Mouse (Mus musculus): ENCODE measurements at regions not wholly inside any gene's neighbourhood (a gene's known extent, or its start where the extent isn't known, plus 50 kb on each side); places are given as distances from the start of the nearest gene placed in this dataset.

- 81% methylated on average over 3 of the region's 3 CpGs for WGBS
- Histone ChIP-seq H3K27me3 (peaks cover 12% of the 10 kb centered on the region; the same call in 1 of the 2 replicates), H3K27ac (no peak overlapping the region), H3K4me2 (no peak overlapping the region), H3K36me3 (no peaks in the 10 kb centered on the region), H3K9me3 (replicated peaks) (no peaks in the 10 kb centered on the region), H3K9ac (no peak overlapping the region), H3K4me3 (replicated peaks) (no peak overlapping the region), H3K4me1 (no peaks in the 10 kb centered on the region)
- no peak for ATAC-seq (replicated peaks; ENCODE audit: low FRiP score)
These were observed 59.8 kb upstream of the Slco4a1 start for GRCm38 (mm10) chr2:180396211-180396610.

- ATAC-seq (replicated peaks; ENCODE audit: low FRiP score) = no peak
- Histone ChIP-seq H3K4me3 (replicated peaks) (no peak overlapping the region), H3K4me2 (no peak overlapping the region), H3K9me3 (replicated peaks) (no peaks in the 10 kb centered on the region), H3K36me3 (no peaks in the 10 kb centered on the region), H3K9ac (no peak overlapping the region), H3K27ac (no peak overlapping the region), H3K27me3 (peaks cover 15% of the 10 kb centered on the region; the same call in 1 of the 2 replicates), H3K4me1 (no peaks in the 10 kb centered on the region)
- 55% methylated on average over 11 of the region's 11 CpGs for WGBS
These were observed 60.6 kb upstream of the Slco4a1 start for GRCm38 (mm10) chr2:180395279-180396034.

- ATAC-seq (replicated peaks; ENCODE audit: low FRiP score) = no peak
- Histone ChIP-seq H3K27me3 (peaks cover 34% of the 10 kb centered on the region), H3K4me3 (replicated peaks) (no peak overlapping the region), H3K36me3 (no peaks in the 10 kb centered on the region), H3K27ac (no peak overlapping the region), H3K4me2 (no peak overlapping the region), H3K4me1 (no peaks in the 10 kb centered on the region), H3K9me3 (replicated peaks) (no peaks in the 10 kb centered on the region), H3K9ac (no peak overlapping the region)
- WGBS = 52% methylated on average over 16 of the region's 16 CpGs
These were observed 58.6 kb upstream of the Gata5 start for GRCm38 (mm10) chr2:180392846-180393700.

DNA sequence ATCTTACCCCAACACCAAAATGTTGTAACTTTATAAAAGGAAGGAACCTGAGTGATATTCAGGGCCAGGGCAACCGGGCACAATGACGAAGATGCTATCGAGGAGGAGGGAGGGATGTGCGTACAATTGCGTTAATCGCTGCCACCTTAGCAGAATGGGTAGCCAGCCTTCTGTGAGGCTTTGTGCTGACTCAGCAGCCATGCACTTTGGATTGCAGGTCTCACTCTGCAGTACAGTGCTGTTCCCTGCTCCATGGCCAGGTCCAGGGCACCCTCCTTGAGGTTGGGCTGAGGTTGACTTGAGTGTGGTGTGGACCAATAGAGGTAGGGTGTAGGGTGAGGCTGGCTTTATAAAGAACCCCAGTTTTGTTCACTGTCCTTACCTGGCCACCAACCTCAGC, 57.8 kb upstream of the Gata5 start:
- H3K4me3 ChIP-seq (replicated peaks) = no peak overlapping the region
- 91% methylated on average over 6 of the region's 6 CpGs for WGBS
- no peak overlapping the region for H3K27ac ChIP-seq
- H3K36me3 ChIP-seq = no peaks in the 10 kb centered on the region
- H3K9me3 ChIP-seq (replicated peaks) = no peaks in the 10 kb centered on the region
- ATAC-seq (replicated peaks; ENCODE audit: low FRiP score) = no peak
- H3K4me2 ChIP-seq = no peak overlapping the region
- peaks cover 41% of the 10 kb centered on the region for H3K27me3 ChIP-seq
- H3K9ac ChIP-seq = no peak overlapping the region
- no peaks in the 10 kb centered on the region for H3K4me1 ChIP-seq

GRCm38 (mm10) chr2:180391349-180391748, 56.9 kb upstream of the Gata5 start:
- H3K9ac ChIP-seq = no peak overlapping the region
- WGBS = 80% methylated on average over 3 of the region's 3 CpGs
- no peak for ATAC-seq (replicated peaks; ENCODE audit: low FRiP score)

DNA sequence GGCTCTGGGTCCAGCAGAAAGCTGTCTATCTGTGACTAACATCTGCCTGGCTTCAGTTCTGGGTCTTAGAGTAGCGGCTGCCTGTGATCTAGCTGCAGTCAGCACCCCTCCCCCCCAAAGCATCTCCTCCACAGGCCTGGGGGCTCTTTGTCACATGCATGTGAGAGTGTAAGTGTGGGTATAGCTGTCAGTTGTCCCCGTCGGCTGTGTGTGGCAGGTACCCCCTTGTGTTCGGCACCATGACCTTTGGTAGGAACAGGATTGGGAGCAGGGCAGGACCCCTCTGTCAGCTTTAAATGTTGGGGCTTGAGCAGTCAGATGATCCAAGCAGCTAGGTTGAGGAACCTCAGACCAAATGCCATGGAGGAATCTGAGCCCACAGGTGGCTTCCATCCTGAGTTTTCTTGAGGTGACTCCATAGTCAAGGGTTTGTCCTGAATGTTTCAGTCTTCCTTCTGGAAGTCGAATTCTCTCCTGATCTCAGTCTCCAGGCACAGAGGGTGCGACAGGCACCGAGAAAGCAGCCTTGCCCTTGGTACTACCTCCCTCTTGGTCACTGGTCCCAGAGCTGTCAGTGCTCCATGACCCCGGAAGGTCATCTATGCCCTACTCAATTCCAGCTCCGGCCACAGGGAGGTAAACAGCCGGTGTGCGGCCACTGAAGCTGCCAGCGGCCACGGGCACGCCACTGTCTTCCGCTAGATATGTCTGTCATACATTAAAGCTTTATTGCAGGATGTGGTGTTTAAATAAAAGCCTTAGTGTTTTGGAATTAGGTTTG, 55.9 kb upstream of the Gata5 start:
- H3K36me3 ChIP-seq = no peaks in the 10 kb centered on the region
- no peak overlapping the region for H3K4me3 ChIP-seq (replicated peaks)
- no peak overlapping the region for H3K27ac ChIP-seq
- H3K27me3 ChIP-seq = peaks cover 59% of the 10 kb centered on the region
- H3K9ac ChIP-seq = no peak overlapping the region
- no peak for ATAC-seq (replicated peaks; ENCODE audit: low FRiP score)
- 45% methylated on average over 15 of the region's 15 CpGs for WGBS
- no peaks in the 10 kb centered on the region for H3K9me3 ChIP-seq (replicated peaks)
- H3K4me2 ChIP-seq = no peak overlapping the region
- H3K4me1 ChIP-seq = peaks cover 11% of the 10 kb centered on the region

More at GRCm38 (mm10) chr2:180391349-180391748, 56.9 kb upstream of the Gata5 start:
- Histone ChIP-seq H3K9me3 (replicated peaks) (no peaks in the 10 kb centered on the region), H3K4me1 (peaks cover 3% of the 10 kb centered on the region), H3K36me3 (no peaks in the 10 kb centered on the region), H3K27ac (no peak overlapping the region), H3K4me3 (replicated peaks) (no peak overlapping the region), H3K27me3 (peaks cover 51% of the 10 kb centered on the region), H3K4me2 (no peak overlapping the region)

DNA sequence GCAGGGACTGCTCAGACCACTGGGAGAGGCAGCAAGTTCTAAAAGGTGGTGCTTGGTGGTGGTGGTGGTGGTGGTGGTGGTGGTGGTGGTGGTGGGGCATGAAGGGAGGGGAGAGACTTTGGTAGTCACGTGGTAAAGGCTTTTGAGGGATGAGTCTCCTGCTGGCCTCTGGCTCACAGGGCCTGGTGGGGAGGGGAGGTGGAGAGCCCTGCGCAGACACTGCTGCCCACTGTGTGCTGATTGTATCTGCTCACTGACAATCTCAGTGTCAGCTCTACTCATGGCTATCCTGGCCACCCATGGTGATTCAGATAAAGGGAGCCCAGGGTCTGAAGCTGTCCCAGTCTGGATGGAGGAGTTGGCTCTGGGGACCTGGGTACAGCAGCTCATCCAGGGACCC, 55.0 kb upstream of the Gata5 start:
- 58% methylated on average over 2 of the region's 2 CpGs for WGBS

GRCm38 (mm10) chr2:180389013-180389412, 54.5 kb upstream of the Gata5 start:
- Histone ChIP-seq H3K4me3 (replicated peaks) (no peak overlapping the region), H3K27me3 (peaks cover 73% of the 10 kb centered on the region), H3K4me1 (peaks cover 12% of the 10 kb centered on the region), H3K9ac (no peak overlapping the region), H3K27ac (no peak overlapping the region), H3K4me2 (no peak overlapping the region), H3K9me3 (replicated peaks) (no peaks in the 10 kb centered on the region), H3K36me3 (no peaks in the 10 kb centered on the region)
- ATAC-seq (replicated peaks; ENCODE audit: low FRiP score) = no peak
- 76% methylated on average over 12 of the region's 12 CpGs for WGBS

More for the DNA sequence above, 55.0 kb upstream of the Gata5 start:
- H3K4me3 ChIP-seq (replicated peaks) = no peak overlapping the region
- peaks cover 12% of the 10 kb centered on the region for H3K4me1 ChIP-seq
- no peaks in the 10 kb centered on the region for H3K36me3 ChIP-seq
- H3K9ac ChIP-seq = no peak overlapping the region
- no peaks in the 10 kb centered on the region for H3K9me3 ChIP-seq (replicated peaks)
- no peak overlapping the region for H3K27ac ChIP-seq
- peaks cover 68% of the 10 kb centered on the region for H3K27me3 ChIP-seq
- ATAC-seq (replicated peaks; ENCODE audit: low FRiP score) = no peak
- no peak overlapping the region for H3K4me2 ChIP-seq

- H3K36me3 ChIP-seq = no peaks in the 10 kb centered on the region
- no peak overlapping the region for H3K9ac ChIP-seq
- H3K27me3 ChIP-seq = peaks cover 82% of the 10 kb centered on the region
- peaks cover 12% of the 10 kb centered on the region for H3K4me1 ChIP-seq
- H3K27ac ChIP-seq = no peak overlapping the region
- 73% methylated on average over 5 of the region's 5 CpGs for WGBS
- H3K9me3 ChIP-seq (replicated peaks) = no peaks in the 10 kb centered on the region
- no peak overlapping the region for H3K4me3 ChIP-seq (replicated peaks)
- no peak for ATAC-seq (replicated peaks; ENCODE audit: low FRiP score)
- no peak overlapping the region for H3K4me2 ChIP-seq
These were observed 53.6 kb upstream of the Gata5 start for GRCm38 (mm10) chr2:180388122-180388521.

- H3K27me3 ChIP-seq = peaks cover 79% of the 10 kb centered on the region
- no peak overlapping the region for H3K27ac ChIP-seq
- H3K4me3 ChIP-seq (replicated peaks) = no peak overlapping the region
- no peaks in the 10 kb centered on the region for H3K36me3 ChIP-seq
- ATAC-seq (replicated peaks; ENCODE audit: low FRiP score) = no peak
- H3K4me2 ChIP-seq = no peak overlapping the region
- no peak overlapping the region for H3K9ac ChIP-seq
- H3K9me3 ChIP-seq (replicated peaks) = no peaks in the 10 kb centered on the region
- H3K4me1 ChIP-seq = peaks cover 12% of the 10 kb centered on the region
- 64% methylated on average over 2 of the region's 2 CpGs for WGBS
These were observed 52.8 kb upstream of the Gata5 start for GRCm38 (mm10) chr2:180387305-180387704.

GRCm38 (mm10) chr2:180385967-180386688, 51.6 kb upstream of the Gata5 start:
- no peak for ATAC-seq (replicated peaks; ENCODE audit: low FRiP score)
- under 1% methylated on average over 30 of the region's 35 CpGs for WGBS
- H3K9ac ChIP-seq = peak overlapping the region; percentile 26; the same call in 1 of the 2 replicates
- H3K27me3 ChIP-seq = peaks cover 74% of the 10 kb centered on the region
- H3K36me3 ChIP-seq = no peaks in the 10 kb centered on the region
- H3K4me2 ChIP-seq = peak overlapping the region; percentile 70
- no peak overlapping the region for H3K27ac ChIP-seq
- peaks cover 12% of the 10 kb centered on the region for H3K4me1 ChIP-seq
- peak overlapping the region; percentile 40 for H3K4me3 ChIP-seq (replicated peaks)
- no peaks in the 10 kb centered on the region for H3K9me3 ChIP-seq (replicated peaks)
